Mouse (Mus musculus) thymus, adult 2 months (tissue): ENCODE measurements around the gene Ccdc88b. TPM values are rescaled to one million over a fixed set of nuclear protein-coding genes. Genes with fewer than 3 reads are reported as not detected.

Source experiments
- DNase-seq: peaks from one replicate; pipeline ENCODE4 v3.0.0; 2021
- H3K27ac ChIP-seq: fragments of 200-500 bp; 2 replicates; pipeline ENCODE4 v1.5.1; 2012; ENCODE audit warnings: low read length, control low read depth; ENCODE audit not compliant: control insufficient read depth, insufficient read depth
- H3K27me3 ChIP-seq: fragments of 200-500 bp; 2 replicates; pipeline ENCODE4 v1.6.1; 2012; ENCODE audit warnings: mild to moderate bottlenecking, low read length, moderate library complexity, mixed read lengths; ENCODE audit not compliant: control insufficient read depth, insufficient read depth
- H3K36me3 ChIP-seq: fragments of 200-500 bp; 2 replicates; pipeline ENCODE4 v1.6.1; 2012; ENCODE audit warnings: mild to moderate bottlenecking, low read length, moderate library complexity; ENCODE audit not compliant: control insufficient read depth, insufficient read depth
- H3K4me1 ChIP-seq: fragments of 200-500 bp; replicated peaks from 2 replicates; pipeline ENCODE4 v1.6.1; 2012; ENCODE audit warnings: low read length; ENCODE audit not compliant: control insufficient read depth, insufficient read depth
- H3K4me3 ChIP-seq: fragments of 200-500 bp; 2 replicates; pipeline ENCODE4 v1.5.1; 2012; ENCODE audit warnings: mild to moderate bottlenecking, low read length, control low read depth, moderate library complexity; ENCODE audit not compliant: control insufficient read depth, insufficient read depth
- CTCF ChIP-seq: fragments of 200-500 bp; IDR thresholded peaks from 2 replicates; pipeline ENCODE4 v1.5.1; 2012; ENCODE audit warnings: mild to moderate bottlenecking, control low read depth, low read length, moderate library complexity, borderline replicate concordance; ENCODE audit not compliant: control insufficient read depth, poor library complexity, insufficient read depth; ENCODE audit errors: extremely low read depth
- POLR2A ChIP-seq: fragments of 200-500 bp; IDR thresholded peaks from 2 replicates; pipeline ENCODE4 v1.6.1; 2012; ENCODE audit warnings: mild to moderate bottlenecking, low read length, control low read depth, moderate library complexity; ENCODE audit not compliant: control insufficient read depth, poor library complexity, insufficient read depth; ENCODE audit errors: extremely low read depth
- WGBS: fragments of 180-500 bp; shearing (Covaris S2); methylation state at CpG from one replicate; pipeline ENCODE4 v1.1.7; 2018; 5-methylcytosine and 5-hydroxymethylcytosine counted together
- polyA plus RNA-seq: library from polyadenylated mRNA; depleted of rRNA; stranded (reverse); fragments of >200 nt; gene quantifications from 2 replicates; pipeline ENCODE4 v1.2.3, GENCODE M21; 2012

Ccdc88b gene
- polyA plus RNA-seq, 1 experiment = 225 TPM

- no peak for DNase-seq
- 97% methylated on average over 4 of the region's 4 CpGs for WGBS
These were observed 12.0 kb downstream of the Ccdc88b start for GRCm38 (mm10) chr19:6846050-6846449.

GRCm38 (mm10) chr19:6842353-6842752 is 15.7 kb downstream of the Ccdc88b start:
- peaks cover 13% of the 10 kb centered on the region for H3K36me3 ChIP-seq
- TF ChIP-seq CTCF (no peak), POLR2A (no peak)
- H3K27me3 ChIP-seq = no peaks in the 10 kb centered on the region
- peaks cover 15% of the 10 kb centered on the region for H3K4me1 ChIP-seq
- no peak overlapping the region for H3K27ac ChIP-seq
- DNase-seq = no peak
- H3K4me3 ChIP-seq = no peak overlapping the region
- 88% methylated on average over 1 of the region's 1 CpGs for whole genome bisulfite sequencing

More at GRCm38 (mm10) chr19:6846050-6846449, 12.0 kb downstream of the Ccdc88b start:
- Histone ChIP-seq H3K36me3 (peaks cover 50% of the 10 kb centered on the region), H3K4me1 (peaks cover 5% of the 10 kb centered on the region), H3K27ac (no peak overlapping the region), H3K27me3 (no peaks in the 10 kb centered on the region), H3K4me3 (no peak overlapping the region)
- TF ChIP-seq CTCF (no peak), POLR2A (no peak)

- DNase-seq = no peak
- 6% methylated on average over 3 of the region's 3 CpGs for WGBS
- H3K36me3 ChIP-seq = peaks cover 2% of the 10 kb centered on the region; the same call in 1 of the 2 replicates
- no peak overlapping the region for H3K4me3 ChIP-seq
- H3K4me1 ChIP-seq = peaks cover 15% of the 10 kb centered on the region
- TF ChIP-seq CTCF = no peak
- no peak for TF ChIP-seq POLR2A
- no peaks in the 10 kb centered on the region for H3K27me3 ChIP-seq
- no peak overlapping the region for H3K27ac ChIP-seq
These were observed 16.8 kb downstream of the Ccdc88b start for GRCm38 (mm10) chr19:6841292-6841597.

GRCm38 (mm10) chr19:6840475-6841291 is 17.3 kb downstream of the Ccdc88b start, which contains the start of gene Rps6ka4:
TSS of gene Rps6ka4 (minus strand) at chr19:6840636.
- Histone ChIP-seq H3K4me3 (peak within 1 kb of the TSS; percentile 93), H3K4me1 (peaks cover 15% of the 10 kb centered on the region), H3K27ac (no peak within 1 kb of the TSS), H3K27me3 (no peaks in the 10 kb centered on the region), H3K36me3 (no peaks in the 10 kb centered on the region)
- TF ChIP-seq CTCF = peak; percentile 37; the same call in 1 of the 2 replicates
- no peak for TF ChIP-seq POLR2A
- peak; percentile 55 for DNase-seq
- under 1% methylated on average over 44 of the region's 44 CpGs for WGBS

GRCm38 (mm10) chr19:6839615-6840474 is 18.2 kb downstream of the Ccdc88b start:
- Histone ChIP-seq H3K27ac (no peak overlapping the region), H3K4me1 (peaks cover 15% of the 10 kb centered on the region), H3K27me3 (no peaks in the 10 kb centered on the region), H3K4me3 (peak overlapping the region; percentile 93), H3K36me3 (no peaks in the 10 kb centered on the region)
- WGBS = 19% methylated on average over 46 of the region's 46 CpGs
- DNase-seq = peak; percentile 36
- TF ChIP-seq POLR2A (no peak), CTCF (0 out of 2 replicates have a peak, but pooled peaks have one; percentile 6)

GRCm38 (mm10) chr19:6832363-6832762 is 25.6 kb downstream of the Ccdc88b start:
- DNase-seq = no peak
- 98% methylated on average over 8 of the region's 8 CpGs for WGBS
- H3K27ac ChIP-seq = no peak overlapping the region
- TF ChIP-seq CTCF (no peak), POLR2A (no peak)
- H3K36me3 ChIP-seq = peaks cover 16% of the 10 kb centered on the region
- H3K4me1 ChIP-seq = no peaks in the 10 kb centered on the region
- no peak overlapping the region for H3K4me3 ChIP-seq
- H3K27me3 ChIP-seq = no peaks in the 10 kb centered on the region
